Mouse (Mus musculus) frontal cortex, adult (tissue): ENCODE data around the gene Abl1.
"Not testable (repeated sequence)": the region's sequence is repeated elsewhere in the genome, so short reads cannot be mapped to it uniquely, and the experiment has no call there.

Source experiments
- ATAC-seq: cut with Nextera tagmentation; 2 replicates; pipeline ENCODE4 v1.9.2; 2017; ENCODE audit warnings: mild to moderate bottlenecking, moderate library complexity, mixed read lengths; ENCODE audit not compliant: low TSS enrichment

The Abl1 gene

GRCm38 (mm10) chr2:31688074-31688925 is at the start of gene Abl1:
Gene Abl1 (plus strand): TSS chr2:31688376.
- peak; percentile 99 for ATAC-seq

- no peak for ATAC-seq
Measured at GRCm38 (mm10) chr2:31638581-31639465, 49.4 kb upstream of the Abl1 start.

- ATAC-seq, result no peak
Measured at GRCm38 (mm10) chr2:31639466-31639760, 48.8 kb upstream of the Abl1 start.

GRCm38 (mm10) chr2:31639901-31640608 is 48.1 kb upstream of the Abl1 start, which contains the start of gene Prdm12:
Gene Prdm12 (plus strand): TSS chr2:31640037.
- ATAC-seq, result no peak

- no peak for ATAC-seq
Measured at GRCm38 (mm10) chr2:31640609-31641507, 47.3 kb upstream of the Abl1 start.

GRCm38 (mm10) chr2:31641508-31641830 is 46.7 kb upstream of the Abl1 start:
- ATAC-seq, result no peak

GRCm38 (mm10) chr2:31641929-31642328 is 46.2 kb upstream of the Abl1 start:
- ATAC-seq, result no peak

- peak; percentile 90 for ATAC-seq
Measured at GRCm38 (mm10) chr2:31653971-31654853, 34.0 kb upstream of the Abl1 start.

GRCm38 (mm10) chr2:31654854-31655559 is 33.2 kb upstream of the Abl1 start:
- ATAC-seq, result 0 out of 2 replicates have a peak, but pooled peaks have one; percentile 3

GRCm38 (mm10) chr2:31656374-31656773 is 31.8 kb upstream of the Abl1 start:
- ATAC-seq, result no peak

- no peak for ATAC-seq
Measured at GRCm38 (mm10) chr2:31662939-31663803, 25.0 kb upstream of the Abl1 start.

- ATAC-seq, result no peak
Measured at GRCm38 (mm10) chr2:31663804-31664180, 24.4 kb upstream of the Abl1 start.

- ATAC-seq, result no peak
Measured at GRCm38 (mm10) chr2:31667332-31667731, 20.8 kb upstream of the Abl1 start.

GRCm38 (mm10) chr2:31670551-31671035 is 17.6 kb upstream of the Abl1 start, which contains the start of gene Exosc2:
Gene Exosc2 (plus strand): TSS chr2:31670715.
- peak; percentile 98 for ATAC-seq

- no peak for ATAC-seq
Measured at GRCm38 (mm10) chr2:31678641-31679040, 9.5 kb upstream of the Abl1 start.

GRCm38 (mm10) chr2:31681051-31681707 is 7.0 kb upstream of the Abl1 start:
- not testable (repeated sequence) for ATAC-seq

GRCm38 (mm10) chr2:31681731-31682235 is 6.4 kb upstream of the Abl1 start:
- ATAC-seq, result no peak

GRCm38 (mm10) chr2:31683666-31684065 is 4.5 kb upstream of the Abl1 start:
- no peak for ATAC-seq
